Mouse (Mus musculus) thymus, postnatal 0 days (tissue): ENCODE results near the gene Polr1c. TPM values are rescaled to one million over a fixed set of nuclear protein-coding genes. Genes with fewer than 3 reads are reported as not detected.

Experiments
- DNase-seq: peaks from one replicate; pipeline ENCODE4 v3.0.0-alpha.2; 2015; ENCODE audit warnings: low spot score
- polyA plus RNA-seq: library from polyadenylated mRNA; unstranded; fragments of >200 nt; fragmentation: Nextera tagmentation; extraction: Ambion mirVana; gene quantifications from 2 replicates; pipeline ENCODE4 v1.2.1, GENCODE M21; 2015

The Polr1c gene
- 69.4 and 71.2 TPM in 2 replicates for polyA plus RNA-seq

GRCm38 (mm10) chr17:46247512-46248188, at the start of gene Polr1c, which contains the start of gene Yipf3:
Gene Polr1c (minus strand): TSS chr17:46248054.
Gene Yipf3 (plus strand): TSS chr17:46248080.
- DNase-seq, result peak; percentile 94

DNA sequence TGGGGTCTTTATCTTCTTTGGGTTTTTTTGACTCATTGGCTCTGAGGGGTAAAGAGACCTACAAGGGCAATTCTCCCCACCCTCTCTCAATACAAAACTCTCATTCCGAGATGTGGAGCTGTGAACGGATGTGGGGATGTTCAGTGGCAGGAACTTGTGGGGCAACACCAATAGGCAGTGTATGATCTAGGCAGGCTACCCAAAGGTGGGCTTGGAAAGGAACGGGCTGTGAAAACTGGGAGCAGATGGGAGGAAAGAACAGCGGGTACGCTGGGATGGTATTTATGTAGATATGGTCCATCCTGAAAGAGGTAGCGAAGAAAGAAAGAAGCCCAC, 49.1 kb upstream of the Polr1c start:
- DNase-seq, result no peak

DNA sequence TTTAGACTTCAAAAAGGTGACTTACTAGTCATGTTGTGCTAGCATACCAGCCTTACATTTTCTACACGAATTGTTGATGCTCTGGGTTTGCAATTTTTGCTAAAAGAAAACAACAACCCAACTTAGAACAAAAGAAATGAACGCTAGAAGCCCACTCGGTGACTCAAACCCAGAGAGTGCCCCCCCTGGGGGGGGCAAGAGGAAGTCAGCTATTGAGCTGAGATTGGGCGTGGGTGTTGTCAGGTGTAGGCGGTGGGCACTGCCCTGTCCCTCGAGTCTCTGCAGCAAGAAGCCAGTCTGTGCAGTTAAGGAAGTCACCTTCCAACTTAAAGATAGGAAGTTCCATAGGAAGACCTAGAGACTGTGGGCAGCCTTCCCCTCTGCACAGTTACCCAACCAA, 48.7 kb upstream of the Polr1c start:
- no peak for DNase-seq

DNA sequence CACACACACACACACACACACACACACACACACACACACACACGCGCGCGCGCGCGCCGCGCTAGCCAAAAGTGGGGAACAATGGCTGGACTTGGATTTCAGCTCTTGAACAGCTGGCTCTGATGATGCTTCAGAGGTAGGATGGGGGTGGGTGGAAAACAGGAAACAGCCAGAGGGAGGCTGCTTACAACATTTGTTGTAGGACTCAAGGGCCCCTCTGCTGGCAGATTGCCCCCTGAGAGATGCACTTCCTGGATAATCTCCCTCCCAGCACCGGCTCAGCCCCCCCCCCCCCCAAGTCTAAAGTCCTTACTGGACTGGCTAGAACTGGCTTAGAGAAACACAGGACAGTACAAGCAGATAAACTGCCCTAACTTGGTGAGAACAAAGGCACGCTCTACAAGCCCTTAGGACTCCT, 39.8 kb upstream of the Polr1c start:
- DNase-seq, result peak; percentile 32

- DNase-seq, result no peak
Observed at GRCm38 (mm10) chr17:46285407-46285806, 37.6 kb upstream of the Polr1c start.

DNA sequence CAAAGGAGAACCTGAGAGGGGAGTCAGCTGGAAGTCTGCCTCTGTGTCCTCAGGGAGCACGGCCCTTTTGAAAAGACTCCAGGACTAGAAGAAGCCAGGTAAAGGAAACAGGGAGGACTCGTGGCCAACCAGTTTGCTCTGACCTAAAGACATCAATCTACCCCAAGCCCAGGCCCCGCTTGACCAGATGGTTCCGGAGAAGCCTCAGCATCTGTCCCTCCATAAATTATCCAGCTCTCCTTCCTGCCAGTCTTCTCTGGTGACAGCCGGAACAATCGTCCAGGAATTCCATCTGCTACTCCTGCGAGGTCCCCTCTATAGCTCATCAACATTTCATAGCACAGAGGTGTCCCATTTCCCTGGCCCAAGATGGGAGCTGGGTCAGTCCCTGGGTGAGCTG, 36.8 kb upstream of the Polr1c start:
- DNase-seq, result no peak

GRCm38 (mm10) chr17:46283911-46284310, 36.1 kb upstream of the Polr1c start:
- peak; percentile 41 for DNase-seq

GRCm38 (mm10) chr17:46283140-46283539, 35.3 kb upstream of the Polr1c start:
- no peak for DNase-seq

DNA sequence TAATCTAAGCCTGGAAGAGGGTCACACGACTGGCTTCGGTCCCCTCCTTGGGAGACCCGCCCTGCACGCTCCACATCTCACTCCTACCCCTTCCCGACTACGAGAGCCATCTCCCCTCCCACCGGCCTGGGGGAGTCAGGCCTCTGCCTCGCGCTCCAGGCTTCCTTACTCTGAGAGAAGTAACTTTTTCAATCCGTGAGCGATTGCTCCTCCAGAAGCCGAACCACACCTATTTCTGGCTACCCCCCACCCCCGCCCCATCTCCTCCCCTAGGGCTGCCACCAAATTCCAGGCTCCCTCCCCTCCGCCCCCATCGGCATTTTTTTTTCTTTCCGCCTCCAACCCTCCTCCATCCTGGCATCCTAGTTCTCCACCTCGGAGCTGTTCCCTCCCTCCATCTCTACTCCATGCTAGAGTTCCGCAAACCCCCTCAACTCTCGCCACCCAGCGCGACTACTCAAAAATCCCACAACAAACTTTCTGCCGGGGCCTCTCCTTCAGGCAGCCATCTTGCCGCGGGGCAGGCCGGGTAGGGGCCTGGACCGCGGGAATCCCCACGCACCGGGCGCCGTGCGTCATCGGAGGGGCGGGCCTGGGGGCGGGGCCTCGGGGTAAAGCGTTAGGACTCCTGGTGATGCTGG, 34.7 kb upstream of the Polr1c start, which contains the start of gene Tjap1:
Gene Tjap1, minus strand, starts transcription at position 544 of the 641 bp plus-strand sequence.
- DNase-seq, result peak; percentile 83

DNA sequence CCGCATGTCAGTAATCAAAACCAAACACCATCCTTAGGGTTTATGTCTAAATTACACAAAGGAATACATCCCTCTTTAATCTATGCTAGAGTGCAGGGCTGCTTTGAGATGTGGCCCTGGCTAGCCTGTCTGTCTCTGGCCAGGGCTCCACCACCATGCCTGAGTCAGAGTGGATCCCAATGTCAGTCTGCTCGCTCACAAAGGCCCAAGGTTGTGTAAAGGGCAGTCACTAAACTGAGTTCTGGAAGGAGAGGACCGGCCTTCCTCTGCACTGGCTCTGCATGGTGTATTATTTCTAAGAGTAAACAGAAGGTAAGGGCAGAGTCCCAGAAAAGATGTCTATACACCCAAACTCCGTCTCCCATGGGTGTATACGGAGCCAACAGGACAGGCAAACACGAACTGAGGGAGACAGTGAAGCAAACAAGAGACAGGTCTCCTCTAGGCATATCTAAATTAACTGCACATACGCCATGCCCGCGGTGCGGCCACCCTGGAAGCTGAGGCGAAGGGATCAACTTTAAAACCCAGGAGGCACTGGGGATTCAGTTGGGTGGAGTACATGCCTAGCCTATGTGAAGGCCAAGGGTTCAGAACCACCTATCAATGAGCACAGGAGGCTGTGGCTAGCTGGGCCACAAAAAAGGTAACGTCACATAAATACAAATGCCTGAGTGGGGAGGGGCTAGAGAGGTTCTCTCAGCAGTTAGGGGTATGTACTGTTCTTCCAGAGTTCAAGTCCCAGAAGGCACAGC, 30.3 kb upstream of the Polr1c start:
- DNase-seq, result no peak

GRCm38 (mm10) chr17:46277586-46277985, 29.7 kb upstream of the Polr1c start:
- no peak for DNase-seq

- no peak for DNase-seq
Observed at GRCm38 (mm10) chr17:46275506-46275905, 27.7 kb upstream of the Polr1c start.

- DNase-seq, result no peak
Observed at GRCm38 (mm10) chr17:46275034-46275433, 27.2 kb upstream of the Polr1c start.

- DNase-seq, result no peak
Observed at GRCm38 (mm10) chr17:46274465-46274864, 26.6 kb upstream of the Polr1c start.

GRCm38 (mm10) chr17:46273803-46274236, 26.0 kb upstream of the Polr1c start:
- no peak for DNase-seq

DNA sequence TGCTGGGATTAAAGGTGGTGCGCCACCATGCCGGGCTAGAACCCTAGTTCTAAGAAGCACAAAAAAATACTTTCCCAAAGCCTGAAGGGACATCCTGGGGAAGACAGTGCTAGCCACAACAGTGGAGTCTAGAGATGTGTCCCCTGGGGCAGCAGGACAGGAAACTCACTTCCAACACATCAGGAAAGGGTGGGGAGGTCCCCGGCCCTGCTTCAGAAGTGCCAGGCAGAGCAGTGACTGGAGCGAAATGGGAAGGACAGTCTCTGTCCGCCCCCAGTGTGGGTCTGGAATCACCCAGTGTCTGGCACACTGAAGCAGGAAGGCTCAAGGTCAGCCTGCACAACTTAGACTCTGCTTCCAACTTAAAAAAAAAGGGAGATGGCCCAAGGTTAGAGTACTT, 24.8 kb upstream of the Polr1c start:
- DNase-seq, result no peak

DNA sequence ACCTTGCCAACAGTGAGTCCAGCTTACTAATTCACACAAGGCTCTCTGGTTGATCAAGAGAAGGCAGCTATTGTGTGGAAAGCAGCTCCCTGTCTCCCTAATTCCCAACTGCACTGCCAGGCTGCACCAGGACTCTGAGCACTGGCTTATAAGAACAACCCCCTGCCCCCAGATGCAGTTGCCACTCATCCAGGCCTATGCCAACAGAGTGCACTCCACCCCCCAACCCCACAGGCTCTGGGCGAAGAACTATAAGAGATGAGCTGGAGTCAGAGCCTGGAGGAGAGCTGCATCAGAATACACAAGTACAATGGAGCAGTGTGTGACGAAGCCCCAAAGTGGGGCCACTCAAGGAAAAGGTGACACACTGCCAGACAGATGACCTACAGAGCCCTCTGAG, 24.2 kb upstream of the Polr1c start:
- DNase-seq, result no peak

- DNase-seq, result no peak
Observed at GRCm38 (mm10) chr17:46269771-46270534, 22.1 kb upstream of the Polr1c start.

DNA sequence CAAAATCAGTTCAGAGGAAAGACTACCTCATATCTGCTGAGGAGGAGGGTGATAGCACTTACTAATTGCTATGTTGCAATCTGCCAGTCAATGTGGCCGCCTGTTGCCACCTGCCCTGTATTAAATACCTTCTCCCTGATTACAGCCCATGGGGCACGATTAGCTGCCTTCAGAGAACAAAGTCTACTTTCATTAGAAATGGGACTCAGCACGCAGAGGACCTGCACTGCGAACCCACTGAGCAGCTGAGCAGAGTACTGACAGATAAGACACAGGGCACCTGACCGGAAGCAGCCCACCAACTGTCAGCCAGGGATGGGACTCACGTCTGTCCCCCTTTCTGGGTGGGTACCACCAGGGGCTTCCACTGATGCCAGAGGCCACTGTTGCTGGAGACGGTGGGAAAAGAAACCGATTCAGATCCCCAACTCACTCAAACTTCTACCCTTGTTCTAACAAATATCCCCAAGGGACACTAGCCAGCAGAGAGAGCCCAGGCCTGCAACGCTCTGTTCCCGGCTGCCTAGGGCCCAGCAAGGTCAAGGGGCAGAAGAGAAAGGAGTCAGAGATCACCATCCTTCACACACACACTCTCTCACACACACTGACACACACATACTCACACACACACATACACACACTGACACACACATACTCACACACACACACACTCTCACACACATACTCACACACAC, 20.3 kb upstream of the Polr1c start:
- DNase-seq, result no peak

DNA sequence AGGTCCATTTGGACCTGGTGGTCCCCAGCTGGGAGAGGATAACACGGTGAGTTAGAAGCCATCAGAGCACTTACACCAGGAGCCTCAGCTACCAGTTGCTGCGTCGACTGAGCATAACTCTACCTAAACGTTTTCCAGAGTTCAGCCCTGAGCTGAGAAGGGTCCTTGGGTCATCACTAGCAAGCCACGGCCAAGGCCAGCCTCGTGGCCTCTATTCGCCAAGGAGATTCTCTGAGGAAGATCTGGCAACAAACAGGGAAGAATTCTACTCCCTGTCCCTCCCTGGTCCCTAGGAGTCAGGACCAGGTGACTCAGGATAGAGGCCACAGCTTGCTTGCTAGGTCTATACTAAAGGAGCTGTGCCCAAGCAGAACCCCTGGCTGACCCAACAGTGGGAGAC, 19.7 kb upstream of the Polr1c start:
- no peak for DNase-seq

- no peak for DNase-seq
Observed at GRCm38 (mm10) chr17:46266986-46267385, 19.1 kb upstream of the Polr1c start.
